Mouse (Mus musculus) gastrocnemius, postnatal 4 days (tissue): ENCODE results near the gene Ano3. TPM values are rescaled to one million over a fixed set of nuclear protein-coding genes. Genes with fewer than 3 reads are reported as not detected.

Experiments used
- total RNA-seq, 2 experiments: library from RNA; stranded (reverse); gene quantifications; 2 replicates each; pipeline ENCODE4 v1.2.3; 2021

Ano3 gene
- total RNA-seq, 2 experiments from 2014 or later: 0.10 to 0.34 TPM

Other genes with a start within 250 kb of the Ano3 start
- gene Muc15, start 229.6 kb downstream of the Ano3 start, total RNA-seq: under 1 TPM in 1 of 2 experiments, not detected in 1; 0.08 TPM
- not detected for gene Gm13941, start 155.1 kb upstream of the Ano3 start, total RNA-seq
- not detected for gene Gm15130, start 202.0 kb upstream of the Ano3 start, total RNA-seq